Mouse (Mus musculus): ENCODE results near the gene Zfp704.

Zfp704 gene

DNA sequence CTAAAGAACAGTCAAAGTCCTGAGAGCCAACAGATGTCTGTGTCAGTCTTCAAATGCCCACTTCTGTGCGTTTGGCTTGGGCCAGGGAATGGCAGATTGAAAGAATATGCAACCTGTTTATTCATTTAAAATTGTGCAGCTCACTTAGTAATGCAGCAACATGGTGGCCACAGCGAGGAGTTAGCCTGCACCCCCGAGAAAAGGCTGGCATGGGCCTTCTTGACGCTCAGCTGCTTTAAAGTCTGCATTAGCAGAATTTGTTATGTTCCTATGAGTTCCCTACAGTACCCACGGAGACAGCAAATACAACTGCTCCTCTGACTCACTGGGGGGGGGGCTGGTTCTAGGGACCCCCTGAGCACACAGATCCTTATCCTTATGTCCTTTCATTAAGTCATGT is 184.2 kb downstream of the Zfp704 start:
- no peak for DNase-seq (ENCODE audit: extremely low spot score, low spot score)

DNA sequence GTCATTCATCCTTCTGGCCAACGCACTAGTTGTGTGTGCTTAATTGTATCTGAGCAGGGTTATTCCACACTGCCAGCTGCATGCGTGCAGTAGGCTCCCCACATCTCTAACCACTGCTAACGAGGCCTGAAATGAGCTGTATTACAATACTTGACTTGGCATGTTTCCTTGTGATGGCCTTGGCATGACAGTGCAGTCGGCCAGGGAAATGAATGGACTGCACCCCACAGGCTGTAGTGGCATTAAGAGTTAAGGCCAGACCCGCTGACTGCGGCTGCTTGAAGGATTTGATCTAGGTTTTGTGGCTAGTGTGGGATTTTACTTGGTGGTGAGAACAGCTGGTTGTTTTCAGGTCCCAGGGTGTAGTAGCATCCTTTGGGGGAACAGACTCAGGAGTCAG is 185.2 kb downstream of the Zfp704 start:
- DNase-seq (ENCODE audit: extremely low spot score, low spot score) = no peak

DNA sequence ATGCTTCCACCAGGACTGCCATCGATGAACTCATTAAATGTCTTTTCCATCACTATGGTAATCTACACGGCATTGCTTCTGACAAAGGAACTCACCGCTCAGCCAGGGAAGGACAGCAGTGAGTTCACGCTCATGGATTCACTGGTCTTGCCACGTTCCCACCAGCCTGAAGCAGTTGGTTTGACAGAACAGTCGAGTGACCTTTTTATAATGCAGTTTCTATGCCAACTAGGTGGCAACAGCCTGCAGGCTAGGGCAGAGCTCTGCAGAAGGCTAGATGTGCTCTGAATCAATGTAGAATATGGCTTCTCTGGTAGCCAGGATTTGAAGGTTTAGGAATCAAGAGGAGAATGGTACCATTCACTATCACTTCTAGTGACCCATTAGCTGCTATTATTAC is 186.2 kb downstream of the Zfp704 start:
- no peak for DNase-seq (ENCODE audit: extremely low spot score, low spot score)

DNA sequence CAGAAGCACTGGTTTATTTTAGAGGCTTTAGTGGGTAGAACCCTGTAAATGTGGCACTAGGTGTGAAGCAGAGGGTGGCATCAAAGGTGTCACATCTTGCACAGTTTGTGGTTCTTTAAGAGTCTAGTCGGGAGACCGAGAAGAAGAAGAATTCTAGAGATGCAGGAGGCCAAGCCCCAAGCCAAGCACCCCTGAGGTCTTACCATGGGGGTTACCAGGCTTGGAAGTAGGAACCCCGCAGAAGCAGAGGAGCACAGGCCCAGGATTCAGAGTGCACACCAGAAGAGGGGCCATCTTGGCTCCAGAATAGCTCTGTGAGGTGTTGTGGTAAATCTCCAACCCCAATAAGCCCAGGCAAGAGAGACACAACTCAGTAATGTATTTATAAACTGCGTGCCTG is 201.0 kb downstream of the Zfp704 start:
- DNase-seq (ENCODE audit: extremely low spot score, low spot score) = no peak

DNA sequence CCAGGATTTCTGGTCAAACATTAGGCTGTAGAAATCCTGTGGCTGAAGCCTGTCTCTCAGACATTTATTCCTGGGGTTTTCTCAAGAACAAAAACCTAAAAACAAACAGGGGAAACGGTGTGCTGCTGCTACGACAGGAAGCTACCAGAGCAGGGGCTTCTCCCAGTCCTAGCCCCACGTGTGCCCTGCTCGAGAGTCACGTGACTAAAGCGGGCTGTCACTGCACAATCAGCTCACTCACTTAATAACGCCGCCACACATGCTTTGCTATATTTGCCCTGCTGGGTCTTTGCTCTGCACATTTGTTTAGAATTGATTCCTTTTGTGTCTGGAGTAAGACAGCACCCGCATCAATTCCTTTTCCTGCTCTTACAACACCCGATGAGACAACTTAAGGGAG is 202.1 kb downstream of the Zfp704 start:
- no peak for DNase-seq (ENCODE audit: extremely low spot score, low spot score)

- DNase-seq (ENCODE audit: extremely low spot score, low spot score) = no peak
Observed at GRCm38 (mm10) chr3:9407119-9407546, 202.8 kb downstream of the Zfp704 start.

DNA sequence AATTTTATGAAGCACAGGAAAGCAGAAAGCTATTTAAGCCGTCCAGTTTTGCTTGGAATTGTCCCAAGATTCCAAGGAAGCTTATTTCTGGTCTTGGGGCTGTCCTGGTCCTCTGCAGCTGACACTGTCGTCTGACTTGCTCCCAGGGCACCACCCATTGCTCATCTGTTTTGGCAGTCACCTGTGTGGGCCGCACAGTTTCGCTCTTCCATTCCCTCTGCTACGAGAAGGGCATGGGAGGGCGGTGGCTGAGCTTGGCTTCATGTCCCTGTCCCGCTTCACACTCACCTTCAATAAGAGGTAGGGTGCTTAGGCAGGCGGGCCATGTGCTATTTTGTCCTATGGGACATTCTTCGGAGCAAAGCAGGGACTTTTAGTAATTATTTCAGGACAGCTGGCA is 204.5 kb downstream of the Zfp704 start:
- no peak for DNase-seq (ENCODE audit: extremely low spot score, low spot score)

GRCm38 (mm10) chr3:9403255-9404050 is 206.4 kb downstream of the Zfp704 start:
- no peak for DNase-seq (ENCODE audit: extremely low spot score, low spot score)

- no peak for DNase-seq (ENCODE audit: extremely low spot score, low spot score)
Observed at GRCm38 (mm10) chr3:9402836-9403235, 207.0 kb downstream of the Zfp704 start.

- no peak for DNase-seq (ENCODE audit: extremely low spot score, low spot score)
Observed at GRCm38 (mm10) chr3:9402345-9402744, 207.5 kb downstream of the Zfp704 start.

DNA sequence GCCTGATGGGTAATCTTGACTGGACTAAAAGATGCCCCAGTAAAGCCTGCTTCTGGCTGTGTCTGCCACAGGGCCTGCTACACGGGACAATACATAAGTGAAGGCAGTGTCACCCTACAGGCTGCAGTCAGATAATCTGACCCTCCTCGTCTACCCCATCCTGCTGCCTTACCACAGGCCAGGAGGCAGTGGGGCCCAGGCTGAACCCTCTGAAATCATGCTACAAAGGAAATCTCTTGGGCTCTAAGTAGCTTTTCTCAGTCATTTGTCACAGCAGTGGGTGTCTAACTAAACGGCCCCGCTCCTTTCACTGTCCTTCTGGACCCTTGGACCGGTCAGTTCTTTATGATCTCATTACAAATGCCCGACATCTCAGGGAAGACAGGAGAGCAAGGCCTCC is 208.2 kb downstream of the Zfp704 start:
- no peak for DNase-seq (ENCODE audit: extremely low spot score, low spot score)

GRCm38 (mm10) chr3:9400886-9401221 is 209.0 kb downstream of the Zfp704 start:
- no peak for DNase-seq (ENCODE audit: extremely low spot score, low spot score)

DNA sequence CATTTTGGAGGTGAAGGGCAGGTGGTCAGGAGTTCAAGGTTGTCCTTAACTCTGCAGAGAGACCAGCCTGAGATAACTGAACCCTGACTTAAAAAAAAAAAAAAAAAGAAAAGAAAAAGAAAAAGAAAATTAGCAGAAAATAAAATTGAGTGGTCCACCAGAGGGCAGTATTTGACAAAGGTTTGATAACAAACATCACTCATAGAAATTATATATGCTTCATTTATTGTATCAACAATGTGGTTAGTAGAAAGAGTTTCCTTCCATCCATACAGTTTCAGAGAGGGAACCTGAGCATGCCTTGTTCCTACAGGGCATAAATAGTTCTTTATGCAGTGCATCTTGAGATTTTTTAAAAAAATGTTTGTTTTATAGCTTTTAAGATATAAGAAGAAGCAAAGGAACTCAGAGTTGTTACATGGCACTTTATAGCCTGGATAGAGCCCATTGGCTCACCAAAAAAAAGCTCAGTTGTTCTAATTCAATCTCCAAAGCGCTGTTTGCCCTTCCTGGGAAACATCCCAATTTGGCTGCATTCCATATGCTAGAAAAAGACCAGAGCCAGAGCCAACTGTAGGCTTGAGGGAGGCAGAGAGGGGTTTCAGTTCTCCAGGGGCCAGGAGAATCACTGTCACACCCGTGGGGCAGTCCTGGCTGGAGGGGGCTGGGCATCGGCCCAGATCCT is 209.5 kb downstream of the Zfp704 start:
- no peak for DNase-seq (ENCODE audit: extremely low spot score, low spot score)

DNA sequence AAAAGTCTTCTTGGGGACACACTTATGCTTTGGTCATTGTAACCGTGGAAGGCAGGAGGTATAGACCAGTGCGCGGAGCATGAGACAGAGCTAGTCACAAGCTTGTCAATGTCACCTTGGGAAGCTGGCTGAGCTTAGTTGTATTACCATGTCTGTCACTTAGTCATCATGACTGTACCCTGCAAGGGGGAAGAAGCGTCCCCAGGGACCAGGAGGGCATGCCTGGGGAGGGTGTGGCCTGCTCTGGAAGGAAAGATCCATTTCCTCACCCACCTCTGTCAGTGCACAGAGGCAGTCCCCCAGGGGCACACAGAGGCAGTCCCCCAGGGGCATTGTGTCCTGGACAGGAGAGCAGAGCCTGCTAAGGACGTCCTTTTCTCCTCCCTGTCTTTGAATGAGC is 211.6 kb downstream of the Zfp704 start:
- no peak for DNase-seq (ENCODE audit: extremely low spot score, low spot score)
